Mouse (Mus musculus) gastrocnemius, postnatal 4 days (tissue): ENCODE results near the gene Aup1. TPM values are rescaled to one million over a fixed set of nuclear protein-coding genes. Genes with fewer than 3 reads are reported as not detected.

Experiments used
- DNase-seq, 2 experiments: peaks; one replicate each; pipeline ENCODE4 v3.0.0; 2021 to 2022; ENCODE audit warnings: low spot score in 2 of 2, mixed read lengths in 2 of 2
- long read RNA-seq, 2 experiments: library from polyadenylated mRNA; stranded (forward); transcript quantifications; one replicate each; pipeline ENCODE4 v2.0.0; 2021
- total RNA-seq, 2 experiments: library from RNA; stranded (reverse); gene quantifications; 2 replicates each; pipeline ENCODE4 v1.2.3; 2021

Aup1 gene
- 10 to 100 TPM; 75.5 to 86.3 TPM for total RNA-seq
- long read RNA-seq, experiment 1, transcript Aup1-201 (12 exons, 1,769 nt) = major isoform, 32 of 60 reads
- long read RNA-seq, experiment 1, partial matches to known transcripts = 9 of 60 reads
- long read RNA-seq, experiment 1, other reads (novel, unspliced or antisense) = 14 of 60 reads
- long read RNA-seq, experiment 2, transcript Aup1-201 (12 exons, 1,769 nt) = major isoform, 43 of 70 reads
- long read RNA-seq, experiment 2, partial matches to known transcripts = 13 of 70 reads
- long read RNA-seq, experiment 2, other reads (novel, unspliced or antisense) = 11 of 70 reads

- peak; percentile 91 to 95 for DNase-seq
Observed at GRCm38 (mm10) chr6:83054074-83054851, at the start of gene Aup1. Aup1 (plus strand) TSS chr6:83054521.

- DNase-seq = no peak
Observed at GRCm38 (mm10) chr6:83004872-83005271, 49.4 kb upstream of the Aup1 start.

GRCm38 (mm10) chr6:83005444-83006011 lies 48.8 kb upstream of the Aup1 start:
- no peak for DNase-seq

GRCm38 (mm10) chr6:83006114-83006513 lies 48.2 kb upstream of the Aup1 start:
- DNase-seq = no peak

- DNase-seq = no peak
Observed at GRCm38 (mm10) chr6:83008659-83009058, 45.7 kb upstream of the Aup1 start.

GRCm38 (mm10) chr6:83010010-83010409 lies 44.3 kb upstream of the Aup1 start:
- no peak for DNase-seq

GRCm38 (mm10) chr6:83011255-83011654 lies 43.1 kb upstream of the Aup1 start:
- DNase-seq = no peak

GRCm38 (mm10) chr6:83011756-83012155 lies 42.6 kb upstream of the Aup1 start:
- no peak for DNase-seq

GRCm38 (mm10) chr6:83013444-83013843 lies 40.9 kb upstream of the Aup1 start:
- DNase-seq = no peak

- DNase-seq = no peak
Observed at GRCm38 (mm10) chr6:83014482-83015466, 39.5 kb upstream of the Aup1 start.

- no peak for DNase-seq
Observed at GRCm38 (mm10) chr6:83015749-83016148, 38.6 kb upstream of the Aup1 start.

GRCm38 (mm10) chr6:83017190-83017589 lies 37.1 kb upstream of the Aup1 start:
- DNase-seq = peak in 1 of 2 experiments; percentile 57

GRCm38 (mm10) chr6:83019044-83019443 lies 35.3 kb upstream of the Aup1 start:
- no peak for DNase-seq

GRCm38 (mm10) chr6:83020121-83020520 lies 34.2 kb upstream of the Aup1 start:
- no peak for DNase-seq

- DNase-seq = no peak
Observed at GRCm38 (mm10) chr6:83020836-83021593, 33.3 kb upstream of the Aup1 start.

- no peak for DNase-seq
Observed at GRCm38 (mm10) chr6:83023008-83023407, 31.3 kb upstream of the Aup1 start.

- DNase-seq = no peak
Observed at GRCm38 (mm10) chr6:83023786-83024185, 30.5 kb upstream of the Aup1 start.

GRCm38 (mm10) chr6:83024421-83024820 lies 29.9 kb upstream of the Aup1 start:
- DNase-seq = no peak

GRCm38 (mm10) chr6:83025221-83025620 lies 29.1 kb upstream of the Aup1 start:
- DNase-seq = no peak

- DNase-seq = no peak
Observed at GRCm38 (mm10) chr6:83027293-83027692, 27.0 kb upstream of the Aup1 start.
